Mouse (Mus musculus): ENCODE results near the gene Dagla.

The Dagla gene

DNA sequence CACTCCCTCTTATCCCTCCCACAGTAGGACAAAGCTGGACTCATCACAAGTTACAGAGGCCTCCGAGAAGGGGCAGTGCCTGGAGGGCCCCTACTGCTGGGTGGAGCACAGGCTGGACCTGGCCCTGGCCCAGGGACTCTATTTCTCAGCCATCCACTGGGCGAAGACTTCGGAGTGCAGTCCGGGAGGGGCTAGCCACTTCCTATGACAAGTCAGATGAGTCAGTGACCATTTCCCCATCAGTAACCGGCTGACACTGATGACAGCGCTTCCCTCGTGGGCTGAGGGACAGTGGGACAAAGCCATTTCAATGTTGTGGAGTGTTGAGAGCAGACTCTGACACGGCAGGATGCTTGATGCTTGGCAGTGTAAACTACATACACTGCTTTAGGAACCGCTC lies 25.0 kb downstream of the Dagla start:
- DNase-seq (ENCODE audit: low spot score), result no peak

GRCm38 (mm10) chr19:10278669-10279324 lies 25.9 kb downstream of the Dagla start:
- no peak for DNase-seq (ENCODE audit: low spot score)

DNA sequence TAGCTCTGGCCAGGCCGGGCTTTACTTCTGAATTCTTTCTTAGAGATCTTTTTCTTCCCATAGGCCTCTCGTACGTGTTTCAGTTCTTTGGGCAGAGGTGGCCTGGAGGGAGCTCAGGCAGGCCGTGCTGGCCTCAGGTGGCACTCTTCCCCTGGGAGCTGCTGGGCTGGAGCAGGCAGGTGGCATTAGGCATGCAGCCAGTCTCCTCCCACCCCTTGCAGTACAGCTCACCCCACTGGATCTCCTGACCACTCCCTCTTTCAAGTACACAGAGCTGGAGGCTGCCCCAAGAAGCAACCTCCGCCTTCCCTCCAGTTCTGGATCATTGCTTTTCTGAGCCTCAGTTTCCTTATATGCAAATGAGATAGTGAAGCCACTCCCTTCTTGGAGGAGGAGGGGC lies 26.9 kb downstream of the Dagla start:
- no peak for DNase-seq (ENCODE audit: low spot score)

- DNase-seq (ENCODE audit: low spot score), result no peak
These were observed 27.3 kb downstream of the Dagla start for GRCm38 (mm10) chr19:10277331-10277730.

DNA sequence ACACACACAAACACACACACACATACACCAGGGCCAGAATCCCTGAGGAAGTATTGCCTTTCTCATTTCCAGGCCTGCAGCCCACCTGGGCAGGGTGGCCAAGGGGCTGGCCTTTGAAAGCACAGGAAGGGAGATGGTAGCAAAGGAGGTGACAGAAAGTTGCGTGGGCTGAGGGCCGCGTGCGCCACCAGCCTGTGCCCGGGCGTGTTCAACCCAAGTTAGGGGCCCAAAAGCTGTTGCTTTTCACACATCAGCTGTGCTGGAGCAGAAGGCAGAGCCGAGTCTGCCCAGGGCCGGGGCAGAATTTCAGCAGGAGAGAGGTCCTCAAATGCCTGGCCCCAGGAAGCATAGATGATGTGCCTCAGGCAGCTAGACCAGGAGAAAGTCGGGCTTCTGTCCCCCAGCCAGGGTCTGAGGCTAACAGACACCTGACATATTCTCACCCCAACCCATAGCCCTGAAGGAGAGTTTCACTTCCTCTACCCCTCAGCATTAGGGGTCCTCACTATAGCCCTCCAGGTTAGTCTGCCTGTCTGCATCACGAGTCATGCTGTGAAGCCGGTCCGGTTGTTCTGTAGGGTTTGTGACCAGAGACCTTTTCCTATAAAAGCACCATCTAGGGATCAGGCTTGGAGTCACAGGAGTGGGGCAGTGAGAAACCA lies 28.1 kb downstream of the Dagla start:
- DNase-seq (ENCODE audit: low spot score), result no peak

DNA sequence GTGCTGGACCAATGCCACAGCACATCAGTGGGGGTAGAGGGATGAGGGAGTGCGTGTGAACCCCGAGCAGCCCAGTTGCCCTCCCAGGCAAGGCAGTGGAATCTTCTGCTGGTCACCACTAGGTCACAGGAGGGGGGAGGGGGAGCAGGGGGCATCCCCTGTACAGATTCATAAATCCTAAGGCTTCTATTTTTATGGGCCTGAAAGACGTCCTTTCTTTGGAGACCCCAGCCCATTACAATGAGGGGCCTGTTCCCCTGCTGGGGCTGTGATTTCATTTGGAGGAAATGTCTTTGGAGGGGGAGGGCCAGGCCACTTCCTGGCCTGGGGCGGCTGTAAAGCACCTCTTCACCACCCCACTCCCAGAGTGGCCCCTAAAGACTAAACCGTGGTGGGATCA lies 30.6 kb downstream of the Dagla start:
- DNase-seq (ENCODE audit: low spot score), result no peak

DNA sequence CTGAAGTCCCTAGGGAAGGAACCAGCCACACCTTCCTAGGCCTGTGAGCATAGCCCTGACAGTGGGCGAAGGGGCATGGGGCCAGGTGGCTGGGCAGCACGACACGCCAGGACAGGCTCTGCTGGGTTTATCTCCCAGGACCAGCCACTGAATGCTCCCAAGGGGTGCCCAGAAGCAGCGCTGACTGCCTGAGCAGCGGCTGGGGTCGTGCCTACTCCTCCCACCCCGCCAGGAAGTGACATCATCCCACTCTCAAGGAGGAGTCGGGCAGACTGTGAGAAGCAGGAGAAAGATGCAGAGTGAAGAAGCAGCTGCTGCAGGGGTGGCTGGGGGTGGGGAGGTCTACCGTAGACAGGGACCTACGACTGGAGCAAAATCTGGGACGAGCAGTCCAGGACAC lies 31.9 kb downstream of the Dagla start:
- no peak for DNase-seq (ENCODE audit: low spot score)

- no peak for DNase-seq (ENCODE audit: low spot score)
These were observed 33.1 kb downstream of the Dagla start for GRCm38 (mm10) chr19:10271592-10271991.

DNA sequence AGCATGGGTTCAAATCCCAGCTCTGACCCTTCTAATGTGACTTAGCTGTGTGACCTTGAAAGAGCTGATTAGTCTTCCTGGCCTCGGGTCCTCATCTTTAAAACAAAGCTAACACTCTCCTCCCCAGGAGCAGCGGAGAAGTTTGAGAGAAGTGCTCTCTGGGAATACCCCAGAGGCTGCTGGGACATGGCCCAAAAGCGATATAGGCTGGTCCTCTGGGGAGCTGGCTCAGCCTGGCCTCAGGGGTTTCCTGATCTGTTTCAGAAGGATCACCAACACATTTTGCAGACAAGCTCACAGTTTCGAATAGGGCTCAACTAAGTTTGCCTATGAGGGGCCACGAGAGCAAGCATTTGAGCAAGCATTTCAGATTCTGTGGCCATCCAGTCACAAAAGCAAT lies 34.3 kb downstream of the Dagla start:
- no peak for DNase-seq (ENCODE audit: low spot score)

DNA sequence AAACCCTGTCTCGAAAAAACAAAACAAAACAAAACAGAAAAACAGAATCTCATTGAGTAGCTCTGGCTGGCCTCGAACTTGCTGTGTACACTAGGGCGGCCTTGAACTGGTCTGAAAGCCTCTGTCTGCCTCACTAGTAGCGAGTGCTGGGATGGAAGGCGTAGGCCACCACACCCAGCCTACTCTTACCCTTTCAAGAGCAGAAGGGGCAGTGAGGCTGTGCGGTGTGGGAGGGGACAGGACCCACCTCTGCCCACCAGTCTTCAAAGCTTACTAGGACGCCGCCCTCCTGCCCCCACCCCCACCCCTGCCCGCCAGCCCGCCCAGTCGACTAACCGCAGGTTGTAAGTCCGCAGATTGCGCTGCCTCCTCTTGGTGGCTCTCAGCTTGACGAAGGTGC lies 35.8 kb downstream of the Dagla start:
- DNase-seq (ENCODE audit: low spot score), result no peak

DNA sequence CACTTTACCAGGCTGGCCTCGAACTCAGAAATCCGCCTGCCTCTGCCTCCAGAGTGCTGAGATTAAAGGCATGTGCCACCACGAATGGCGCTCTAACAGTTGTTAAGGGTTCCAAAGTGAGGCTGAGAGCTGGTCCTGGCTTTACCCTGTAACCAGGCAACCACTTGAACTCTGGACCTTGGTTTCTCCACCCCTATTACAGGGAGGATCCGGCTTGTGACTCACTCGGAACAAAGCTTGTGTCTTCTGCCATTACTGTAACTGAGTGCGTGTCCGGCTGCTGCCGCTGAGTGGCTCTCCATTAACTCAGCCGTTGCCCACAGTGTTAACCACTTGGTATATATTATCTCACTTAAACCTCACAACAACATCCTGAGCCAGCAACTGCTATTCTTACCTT lies 36.7 kb downstream of the Dagla start:
- DNase-seq (ENCODE audit: low spot score), result no peak

GRCm38 (mm10) chr19:10267057-10267456 lies 37.6 kb downstream of the Dagla start:
- DNase-seq (ENCODE audit: low spot score), result no peak

DNA sequence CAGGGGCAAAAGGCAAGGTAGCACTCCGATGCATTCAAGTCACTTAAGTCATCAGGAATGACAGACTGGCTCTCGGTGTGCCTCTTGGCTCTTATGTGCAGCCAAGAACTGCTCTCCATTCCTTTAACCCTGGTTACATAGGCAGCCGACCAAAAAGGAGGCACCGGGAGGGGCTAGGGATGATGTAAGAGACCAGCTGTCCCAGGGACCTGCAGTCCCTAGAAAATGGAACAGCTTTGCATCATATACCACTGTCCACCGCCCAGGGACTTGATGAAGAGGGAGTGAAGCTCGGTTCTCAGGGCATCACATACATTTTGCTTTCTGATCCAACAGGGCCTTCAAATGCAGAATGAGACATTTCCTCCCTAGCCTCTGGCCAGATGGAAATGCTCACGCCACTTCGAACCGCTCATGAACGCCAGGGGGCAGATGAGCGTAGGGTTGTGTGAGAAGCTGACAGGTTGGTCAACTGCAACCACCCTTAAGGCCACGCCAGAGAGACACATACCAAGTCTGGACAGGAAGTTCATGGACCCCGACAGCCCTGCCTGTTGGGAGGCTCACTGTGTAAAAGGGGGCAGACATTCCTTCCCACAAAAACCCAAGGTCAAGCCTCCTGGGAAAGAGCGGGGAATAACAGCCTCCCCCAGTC lies 38.4 kb downstream of the Dagla start:
- peak; percentile 53 for DNase-seq (ENCODE audit: low spot score)

- DNase-seq (ENCODE audit: low spot score), result no peak
These were observed 43.3 kb downstream of the Dagla start for GRCm38 (mm10) chr19:10261369-10261768.

GRCm38 (mm10) chr19:10258279-10259011 lies 46.2 kb downstream of the Dagla start:
- peak; percentile 70 for DNase-seq (ENCODE audit: low spot score)

- no peak for DNase-seq (ENCODE audit: low spot score)
These were observed 56.5 kb downstream of the Dagla start for GRCm38 (mm10) chr19:10248128-10248527.

DNA sequence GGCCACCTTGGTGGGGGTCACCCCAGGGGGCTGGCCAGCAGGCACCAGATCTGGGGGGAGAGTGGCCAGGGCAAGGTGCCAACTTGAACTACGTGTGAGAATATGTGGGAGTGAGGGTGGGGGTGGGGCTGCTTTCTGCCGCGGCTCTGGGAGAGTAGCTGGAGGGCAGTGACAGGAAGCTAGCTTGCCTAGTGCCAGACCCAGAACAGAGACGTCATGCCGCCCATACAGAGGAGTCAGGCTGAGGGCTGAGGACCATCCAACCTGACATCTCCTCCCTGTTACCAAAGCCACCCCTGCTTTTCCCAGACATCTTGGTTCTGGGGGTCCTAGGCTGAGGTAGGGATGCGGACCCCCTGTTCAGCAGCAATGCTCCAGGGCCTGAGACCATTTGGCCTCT lies 57.5 kb downstream of the Dagla start:
- DNase-seq (ENCODE audit: low spot score), result no peak

DNA sequence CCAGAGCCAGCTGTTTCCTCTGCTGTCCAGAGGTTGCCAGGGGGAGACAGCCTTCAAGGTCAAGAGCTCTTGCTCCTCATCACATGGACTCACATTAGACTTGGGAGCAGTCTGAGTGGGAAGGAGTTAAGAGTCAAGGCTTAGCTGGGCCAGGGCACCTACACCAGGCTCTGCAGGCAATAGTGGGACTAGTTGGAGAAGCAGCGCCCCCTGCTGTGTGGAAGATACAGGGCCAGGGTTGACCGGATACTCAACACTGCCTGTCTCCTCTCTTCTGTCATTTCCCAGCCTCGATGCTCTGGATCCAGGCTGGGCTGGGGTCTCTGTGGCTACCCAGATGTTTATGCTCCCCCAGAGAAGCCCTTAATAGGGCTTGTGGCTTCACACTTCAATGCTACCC lies 60.5 kb downstream of the Dagla start:
- DNase-seq (ENCODE audit: low spot score), result peak; percentile 60

DNA sequence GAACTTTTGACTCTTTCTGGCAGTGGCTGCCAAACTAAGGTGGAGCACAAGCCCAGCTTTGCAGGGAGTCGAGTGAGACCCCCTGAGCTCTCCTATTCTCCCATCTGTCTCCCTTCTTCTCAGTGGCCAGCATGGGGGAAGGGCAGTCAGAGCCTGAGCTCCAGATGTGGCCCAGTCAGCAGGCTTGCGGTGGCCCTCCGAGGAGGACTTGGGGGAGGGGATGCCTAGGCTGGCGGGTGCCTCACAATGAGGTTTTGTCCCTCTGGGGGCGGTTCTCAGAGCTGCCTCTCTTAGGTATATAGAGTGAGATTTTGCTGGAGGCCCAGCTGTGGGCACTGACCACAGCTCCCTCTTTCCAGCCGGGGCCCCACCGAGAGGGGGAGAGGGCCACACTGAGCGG lies 61.8 kb downstream of the Dagla start:
- DNase-seq (ENCODE audit: low spot score), result peak; percentile 44

DNA sequence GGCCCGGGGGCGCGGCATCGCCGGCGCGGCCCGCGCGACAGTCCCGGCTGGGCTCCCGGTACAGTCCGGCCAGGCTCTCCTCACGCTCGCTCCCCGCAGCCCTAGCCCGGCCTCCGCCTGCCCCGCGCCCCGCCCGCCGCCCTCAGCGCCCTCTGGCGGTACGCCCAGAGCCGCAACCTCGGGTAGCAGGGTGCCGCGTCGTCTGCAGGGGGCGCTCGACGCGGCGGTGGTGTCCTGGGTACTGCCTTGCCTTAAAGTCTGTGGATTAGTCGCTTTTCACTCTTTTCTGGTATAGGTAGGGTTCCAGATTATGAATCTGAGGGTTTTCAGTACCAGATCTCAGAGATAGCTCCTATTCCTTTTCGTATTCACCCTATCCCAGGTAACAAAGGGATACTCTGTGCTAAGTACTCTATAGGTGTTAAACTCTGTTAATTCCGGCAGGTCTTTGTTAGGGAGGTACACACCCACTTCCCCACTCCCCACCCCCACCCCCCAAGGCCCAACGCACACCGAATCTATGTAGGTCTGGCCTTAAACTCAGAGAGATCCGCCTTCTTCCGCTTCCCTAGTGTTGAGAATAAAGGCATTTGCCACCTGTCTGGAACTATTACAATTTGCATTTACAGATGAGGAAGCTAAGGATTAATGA lies 63.9 kb downstream of the Dagla start, which contains the start of gene Myrf:
TSS of gene Myrf (minus strand) at position 95 of the 652 bp plus-strand sequence.
- peak; percentile 51 for DNase-seq (ENCODE audit: low spot score)

DNA sequence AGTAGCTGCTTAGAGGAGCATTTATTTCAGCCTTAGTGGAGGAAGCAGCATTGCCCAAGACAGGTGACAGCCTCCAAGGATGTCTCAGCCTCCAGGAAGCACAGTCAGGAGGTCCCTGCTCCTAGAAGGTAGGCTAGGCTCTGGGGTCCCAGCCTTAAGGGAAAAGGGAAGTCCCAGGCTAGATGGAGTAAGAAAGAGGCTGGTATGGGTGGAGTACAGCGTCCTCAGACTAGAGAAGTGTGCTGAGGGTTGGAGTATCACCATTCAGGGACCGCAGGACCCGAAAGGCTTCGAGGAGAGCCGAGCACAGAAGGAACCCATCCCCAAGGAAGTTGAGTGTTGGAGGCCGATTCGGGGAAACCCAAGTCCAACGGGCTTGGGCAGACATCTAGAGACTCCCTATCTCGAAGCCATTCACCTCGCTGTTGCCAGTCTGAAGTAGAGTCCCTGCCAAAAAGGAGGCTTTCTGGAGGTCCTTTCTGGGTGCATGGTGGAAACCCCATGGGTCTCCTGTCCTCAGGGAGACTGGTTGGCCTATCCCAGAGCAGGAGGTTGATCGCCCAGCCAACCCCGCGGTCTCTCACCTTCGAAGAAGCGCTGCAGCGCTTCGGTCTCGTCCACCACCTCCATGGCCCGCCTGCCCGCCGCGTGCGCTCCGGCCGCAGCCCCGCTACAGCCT lies 64.6 kb downstream of the Dagla start:
- no peak for DNase-seq (ENCODE audit: low spot score)

DNA sequence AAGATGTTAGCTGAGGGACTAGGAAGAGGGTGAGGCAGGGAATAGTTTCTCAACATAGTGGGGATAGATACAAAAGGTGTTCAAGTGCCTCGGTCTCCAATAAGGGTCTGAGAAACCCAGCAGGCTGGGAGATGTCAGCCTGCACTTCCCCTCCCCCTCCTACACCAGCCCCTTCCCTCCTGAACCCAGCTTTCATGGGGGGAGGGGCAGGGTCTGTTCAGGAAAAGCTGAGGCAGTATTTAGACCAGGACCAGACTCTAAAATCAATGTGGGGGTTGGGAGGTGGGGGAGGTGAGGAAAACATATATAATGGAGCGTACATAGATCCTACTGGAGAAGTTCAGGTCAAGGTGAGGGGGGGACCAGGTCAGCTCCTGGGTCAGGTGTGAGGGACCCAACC lies 65.3 kb downstream of the Dagla start:
- DNase-seq (ENCODE audit: low spot score), result no peak

All from left cerebral cortex, adult 11 months (tissue).